Mouse (Mus musculus) layer of hippocampus, adult 9-11 months (tissue): ENCODE measurements around the gene Irf2.

ENCODE experiments used
- DNase-seq: peaks from one replicate; pipeline ENCODE4 v3.0.0; 2022

Gene Irf2

DNA sequence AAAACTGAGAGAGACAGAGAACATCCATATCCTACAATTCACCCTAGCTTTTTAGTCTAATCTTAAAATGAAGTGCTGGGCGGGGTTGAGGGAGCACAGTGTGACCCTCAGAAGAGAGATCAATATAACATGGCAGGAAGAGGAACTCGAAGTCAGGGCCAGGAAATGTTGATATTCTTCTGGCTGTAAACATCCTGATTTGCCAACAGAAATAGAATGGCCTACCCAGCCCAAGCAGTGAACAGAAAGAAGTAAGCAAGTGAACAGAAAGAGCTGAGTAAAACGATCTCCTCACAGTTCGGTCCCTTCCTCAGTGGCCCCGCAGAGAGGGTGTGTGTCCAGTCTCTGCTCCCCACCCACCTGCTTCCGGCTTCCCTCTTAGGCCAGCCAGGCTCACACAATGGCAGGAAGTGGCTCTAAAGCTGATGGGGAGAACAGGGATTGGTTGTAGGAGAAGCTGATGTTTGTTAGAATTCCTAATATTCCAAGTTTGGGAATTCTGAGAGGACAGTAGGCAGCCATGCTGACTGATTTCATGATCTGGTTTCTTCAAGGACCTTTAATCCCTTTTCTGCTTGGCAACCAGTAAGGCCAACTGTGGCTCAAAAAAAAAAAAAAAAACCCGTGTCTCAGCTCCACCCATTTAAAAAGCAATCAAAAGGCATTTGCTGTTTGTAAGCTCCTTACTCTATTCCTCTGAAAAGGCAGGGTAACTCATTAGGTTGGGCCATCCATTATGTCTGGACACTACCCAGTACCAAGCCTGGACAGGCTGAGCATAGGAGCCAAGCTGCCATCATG is 105.6 kb downstream of the Irf2 start:
- DNase-seq = peak; percentile 39

DNA sequence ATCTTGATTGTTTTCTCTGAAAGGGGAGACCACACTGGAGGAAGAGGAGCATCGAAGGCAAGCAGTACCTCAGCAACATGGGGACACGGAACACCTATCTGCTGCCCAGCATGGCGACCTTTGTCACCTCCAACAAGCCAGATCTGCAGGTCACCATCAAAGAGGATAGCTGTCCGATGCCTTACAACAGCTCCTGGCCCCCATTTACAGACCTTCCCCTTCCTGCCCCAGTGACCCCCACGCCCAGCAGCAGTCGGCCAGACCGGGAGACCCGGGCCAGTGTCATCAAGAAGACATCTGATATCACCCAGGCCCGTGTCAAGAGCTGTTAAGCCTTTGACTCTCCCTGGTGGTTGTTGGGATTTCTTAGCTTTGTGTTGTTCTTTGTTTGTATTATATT is 106.4 kb downstream of the Irf2 start:
- no peak for DNase-seq

DNA sequence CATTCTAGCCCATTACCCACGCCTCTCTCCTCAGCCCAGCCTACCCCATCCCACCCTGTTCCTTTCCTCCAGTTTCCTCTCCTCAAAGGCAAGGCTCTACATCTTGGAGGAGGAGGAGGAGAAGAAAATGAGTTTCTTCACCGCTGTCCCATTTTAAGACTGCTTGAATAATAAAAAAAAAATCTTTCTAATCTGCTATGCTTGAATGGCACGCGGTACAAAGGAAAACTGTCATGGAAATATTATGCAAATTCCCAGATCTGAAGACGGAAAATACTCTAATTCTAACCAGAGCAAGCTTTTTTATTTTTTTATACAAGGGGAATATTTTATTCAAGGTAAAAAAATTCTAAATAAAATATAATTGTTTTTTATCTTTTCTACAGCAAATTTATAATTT is 107.4 kb downstream of the Irf2 start:
- no peak for DNase-seq

DNA sequence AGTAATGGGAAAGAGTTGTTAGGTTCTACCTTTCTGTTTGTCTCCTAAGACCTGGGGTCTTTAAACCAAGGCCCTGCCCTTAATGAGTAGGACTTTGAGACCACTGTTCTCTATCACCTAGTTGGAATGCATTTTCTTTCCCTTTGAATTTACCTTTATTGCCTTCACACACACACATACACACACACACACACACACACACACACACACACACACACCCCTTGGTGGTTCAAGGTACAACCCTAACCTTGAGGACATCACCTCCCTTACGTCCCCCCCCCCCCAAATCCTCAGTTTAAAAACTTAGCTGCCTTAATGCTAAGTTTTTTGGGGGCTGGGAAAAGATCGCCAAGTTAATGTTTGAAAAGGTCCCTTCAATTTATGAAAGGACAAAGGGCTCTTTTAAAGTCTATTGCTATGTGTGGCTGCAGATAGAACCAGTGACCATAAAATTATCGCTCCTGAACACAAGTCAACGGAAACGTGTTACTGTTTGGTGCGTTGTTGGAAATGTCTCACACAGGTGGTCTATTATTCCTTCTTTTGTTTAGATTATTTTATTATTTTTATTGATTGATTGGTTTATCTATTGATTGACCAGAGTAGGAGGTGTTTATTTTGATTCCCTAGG is 108.6 kb downstream of the Irf2 start:
- no peak for DNase-seq

DNA sequence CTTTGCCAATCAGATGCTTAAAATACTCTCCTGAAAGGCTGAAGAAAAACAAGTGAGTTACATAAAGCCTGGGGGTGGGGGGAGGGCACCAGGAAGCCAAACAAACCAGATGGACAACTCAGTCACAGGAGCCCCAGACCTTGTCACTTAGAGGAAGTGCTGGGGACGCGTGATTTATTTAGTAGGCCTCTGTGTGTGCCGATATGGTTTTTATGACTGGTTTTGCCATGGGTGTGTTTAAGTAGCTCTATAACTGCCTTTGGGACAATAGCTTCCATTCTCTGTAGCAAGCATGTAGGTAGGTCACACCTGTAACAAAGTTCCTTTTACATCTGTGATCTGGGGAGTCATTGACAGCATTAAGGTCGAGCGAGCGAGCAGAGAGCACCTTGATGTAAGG is 109.4 kb downstream of the Irf2 start:
- no peak for DNase-seq

DNA sequence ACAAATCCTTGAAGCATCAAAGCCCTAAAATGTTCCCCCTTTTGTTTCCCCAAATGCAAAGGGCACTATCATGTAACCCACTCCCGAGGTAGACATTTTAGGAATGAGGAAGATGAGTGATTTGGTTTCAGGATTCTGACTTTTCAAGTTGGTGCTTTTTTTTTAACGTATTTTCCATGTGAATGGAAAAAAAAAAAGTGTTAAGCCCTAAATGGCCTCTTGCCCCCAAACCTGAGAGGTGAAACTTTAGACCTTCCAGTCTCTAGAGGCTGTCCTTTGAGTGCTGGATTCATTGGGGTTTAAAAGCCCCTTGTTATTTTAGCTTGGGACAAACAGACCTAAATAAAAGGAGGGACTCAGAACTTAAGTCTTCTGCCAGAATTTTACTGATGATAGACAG is 109.9 kb downstream of the Irf2 start:
- DNase-seq = no peak

DNA sequence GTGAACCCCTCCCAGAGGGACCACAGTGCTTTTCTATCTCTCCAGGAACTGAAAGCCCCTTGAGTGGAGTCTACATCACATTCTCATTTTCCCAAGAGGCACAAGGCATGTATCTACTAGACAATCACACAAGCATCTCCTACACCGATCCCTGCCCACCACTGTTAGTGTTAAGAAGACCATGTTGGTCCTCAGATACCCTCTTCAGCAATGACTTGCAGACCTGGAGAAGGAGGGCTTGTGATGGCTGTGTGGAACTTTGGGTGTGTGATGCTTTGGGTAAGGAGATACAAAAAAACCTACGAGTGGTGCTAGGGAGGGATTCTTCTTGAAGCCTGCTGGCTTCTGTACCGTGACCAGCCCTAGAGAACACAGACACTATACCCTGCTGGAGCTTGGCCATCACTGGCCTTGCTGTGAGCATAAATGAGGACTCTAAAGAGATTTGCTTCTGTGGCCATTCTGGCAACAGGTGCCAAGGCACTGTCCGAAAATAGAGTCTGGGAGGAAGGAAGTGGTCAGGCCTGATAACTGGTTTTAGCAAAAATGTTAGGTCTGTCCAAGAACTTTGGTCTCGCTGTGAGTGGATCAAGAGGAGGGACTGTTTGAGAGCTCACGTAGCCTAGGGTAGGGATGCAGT is 110.8 kb downstream of the Irf2 start:
- DNase-seq = peak; percentile 67

DNA sequence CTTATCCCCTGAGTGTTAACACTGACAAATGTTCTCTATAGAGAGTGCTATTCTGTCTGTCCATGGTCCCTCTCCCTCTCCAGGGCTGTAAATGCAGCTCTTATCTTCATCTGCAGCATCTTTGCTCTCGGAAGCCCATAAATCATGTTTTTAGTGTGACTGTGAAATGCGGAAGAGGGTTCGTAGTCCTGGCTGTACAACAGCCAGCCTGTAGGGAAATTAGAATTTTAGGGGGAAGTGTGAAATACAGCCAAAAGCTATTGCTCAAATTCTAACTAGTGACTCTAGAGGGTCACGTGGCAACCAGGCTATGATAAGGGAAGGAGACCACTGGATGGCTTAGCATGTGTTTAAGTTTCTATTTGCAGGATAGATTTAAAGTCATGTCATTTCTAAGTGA is 112.0 kb downstream of the Irf2 start:
- peak; percentile 55 for DNase-seq

DNA sequence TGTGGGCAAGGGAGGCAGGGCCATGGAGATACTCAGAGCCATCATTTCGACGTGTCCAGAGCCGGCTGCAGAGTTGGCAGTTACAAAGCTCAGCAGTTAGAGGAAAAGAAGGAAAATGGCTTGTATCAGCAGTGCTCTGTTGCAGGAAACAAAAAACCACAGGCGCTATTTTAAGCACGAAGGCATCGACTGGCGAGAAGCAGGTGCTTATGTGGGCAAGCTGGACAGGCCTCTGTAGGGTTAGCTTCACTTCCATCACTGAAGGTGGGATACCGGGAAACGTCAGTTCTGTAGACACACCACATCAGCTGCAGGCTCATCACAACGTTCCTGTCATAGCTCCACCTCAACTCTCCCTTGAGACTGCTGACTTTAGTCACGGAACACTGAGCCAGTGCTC is 112.8 kb downstream of the Irf2 start:
- DNase-seq = peak; percentile 77

DNA sequence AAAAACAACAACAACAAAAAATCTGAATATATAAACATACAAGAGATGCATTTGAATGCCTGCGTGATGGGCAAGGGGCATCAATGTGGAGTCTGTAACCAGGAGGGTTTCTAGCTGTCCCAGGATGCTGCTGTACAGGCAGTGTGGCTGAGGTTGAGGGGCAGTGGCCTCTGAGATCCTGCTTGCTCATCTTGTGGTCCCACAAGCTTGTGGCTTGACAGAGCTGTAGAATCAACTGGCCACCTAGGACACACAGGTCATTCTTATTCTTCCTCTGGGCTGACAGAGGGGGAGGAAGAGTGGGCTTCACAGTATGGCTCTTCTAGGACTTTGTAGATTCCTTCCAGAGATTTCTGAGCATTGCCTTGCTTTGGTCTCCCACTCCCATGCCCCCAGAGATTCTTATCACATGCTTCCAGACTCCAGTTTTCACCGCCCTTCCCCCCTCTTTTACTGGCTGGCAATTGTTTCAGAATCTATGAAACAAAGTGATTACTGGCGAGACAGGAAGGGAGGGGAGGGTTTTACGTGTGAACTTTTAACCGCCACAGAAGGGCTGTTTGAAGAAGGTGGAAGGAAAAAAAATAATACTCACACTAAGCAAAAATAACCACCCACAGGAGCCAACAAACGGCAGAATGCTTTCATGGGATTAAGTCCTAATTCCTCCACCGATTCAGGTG is 119.8 kb downstream of the Irf2 start:
- no peak for DNase-seq

DNA sequence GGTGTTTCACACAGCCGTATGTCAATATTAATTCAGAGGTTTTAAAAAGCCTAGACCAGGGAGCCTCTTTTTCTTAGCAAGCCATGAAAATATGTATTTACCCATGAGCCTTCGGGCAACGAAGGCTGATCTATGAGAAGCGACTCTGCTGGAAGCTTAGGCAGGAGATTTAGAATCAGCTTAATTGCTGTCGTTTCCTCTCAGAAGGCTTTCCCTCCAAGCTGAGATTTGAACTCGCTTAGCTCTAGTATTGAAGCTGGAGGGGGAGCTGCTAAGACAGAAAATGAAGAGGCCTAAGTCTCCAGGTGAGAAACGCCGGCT is 120.3 kb downstream of the Irf2 start:
- no peak for DNase-seq

DNA sequence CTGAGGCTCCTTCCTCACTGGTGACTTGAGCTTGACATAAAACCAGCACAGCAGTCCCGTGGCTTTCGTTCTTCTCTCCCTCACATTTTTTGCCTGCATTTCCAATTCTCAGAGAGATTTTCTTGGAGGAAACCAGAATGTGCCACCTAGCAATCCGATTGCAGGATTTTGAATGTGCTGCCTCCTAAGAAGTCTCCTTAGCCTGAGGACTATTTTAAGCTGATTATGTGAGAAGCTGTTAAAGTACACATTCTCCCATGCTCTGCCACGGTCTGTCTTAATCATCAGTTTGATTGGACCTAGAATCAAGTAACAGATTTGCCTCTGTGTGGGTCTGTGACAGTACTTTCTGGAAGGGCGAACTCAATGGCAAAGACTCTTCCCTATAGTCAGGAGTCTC is 123.0 kb downstream of the Irf2 start:
- DNase-seq = no peak

DNA sequence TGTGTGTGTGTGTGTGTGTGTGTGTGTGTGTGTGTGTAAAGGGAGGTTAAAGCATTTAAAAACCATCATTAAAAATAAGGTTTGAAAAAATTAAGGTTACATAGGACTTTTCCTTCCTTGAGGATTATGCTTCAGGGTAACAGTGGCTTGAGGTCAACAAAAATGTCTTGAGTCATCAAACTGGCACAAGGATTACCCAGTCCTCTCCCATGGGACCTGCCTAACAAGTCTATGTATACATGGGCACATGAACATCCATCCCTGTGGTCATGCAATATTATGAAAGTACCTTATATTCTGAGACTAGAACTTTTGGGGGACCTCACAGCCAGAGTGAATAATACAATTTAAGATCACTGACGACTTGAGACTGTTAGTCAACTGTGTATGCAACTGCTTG is 125.9 kb downstream of the Irf2 start:
- no peak for DNase-seq

DNA sequence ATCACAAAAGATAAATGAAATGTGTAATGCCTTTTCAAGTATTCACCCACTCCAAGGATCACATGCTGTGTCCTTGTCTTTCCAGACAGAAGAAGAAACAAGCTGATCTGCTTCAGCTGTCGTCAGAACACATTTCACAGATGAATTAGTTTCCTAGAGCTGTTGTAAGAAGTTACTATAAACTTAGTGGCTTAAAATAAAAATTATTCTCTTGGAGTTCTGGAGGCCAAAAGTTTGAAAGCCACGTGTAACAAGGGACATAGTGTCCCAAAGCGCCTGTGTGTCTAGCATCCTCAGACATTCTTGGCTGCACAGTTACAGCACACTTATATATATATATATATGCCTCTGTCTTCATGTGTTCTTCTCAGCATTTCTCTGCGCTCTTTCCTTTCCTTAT is 127.9 kb downstream of the Irf2 start:
- DNase-seq = no peak

DNA sequence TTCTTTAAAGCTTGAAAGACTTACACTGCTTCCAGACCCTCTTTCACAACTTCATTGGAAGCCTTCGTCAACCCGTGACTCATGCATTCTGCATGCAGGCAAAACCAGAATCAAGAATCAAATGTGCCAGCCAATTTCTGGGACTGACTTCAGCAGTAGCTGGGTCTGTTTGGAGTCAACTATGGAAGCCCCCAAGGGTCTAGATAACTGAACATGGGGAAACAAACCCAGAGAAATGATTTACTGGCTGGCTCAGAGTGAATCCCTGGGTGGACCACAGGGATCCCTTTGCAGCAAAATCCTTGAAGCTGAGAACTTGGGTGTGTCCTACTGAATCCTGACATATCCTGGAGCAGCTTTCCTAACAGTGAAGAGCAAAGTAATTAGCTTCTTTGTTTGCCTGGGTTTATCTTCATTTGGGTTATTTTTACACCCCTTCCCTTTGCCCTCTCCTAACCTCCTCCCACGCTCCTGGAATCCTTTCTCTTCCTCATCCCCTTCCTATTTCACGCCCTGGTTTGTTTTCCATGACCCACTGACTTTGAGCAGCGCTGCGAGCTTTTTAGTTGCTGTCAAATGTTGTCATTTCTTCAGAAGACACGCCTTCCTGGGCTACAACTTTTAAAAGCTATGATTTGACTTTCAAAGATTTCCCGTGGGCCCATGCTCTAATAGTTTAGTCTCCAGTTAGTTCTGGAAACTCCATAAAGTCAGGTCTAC is 129.0 kb downstream of the Irf2 start:
- DNase-seq = peak; percentile 40

DNA sequence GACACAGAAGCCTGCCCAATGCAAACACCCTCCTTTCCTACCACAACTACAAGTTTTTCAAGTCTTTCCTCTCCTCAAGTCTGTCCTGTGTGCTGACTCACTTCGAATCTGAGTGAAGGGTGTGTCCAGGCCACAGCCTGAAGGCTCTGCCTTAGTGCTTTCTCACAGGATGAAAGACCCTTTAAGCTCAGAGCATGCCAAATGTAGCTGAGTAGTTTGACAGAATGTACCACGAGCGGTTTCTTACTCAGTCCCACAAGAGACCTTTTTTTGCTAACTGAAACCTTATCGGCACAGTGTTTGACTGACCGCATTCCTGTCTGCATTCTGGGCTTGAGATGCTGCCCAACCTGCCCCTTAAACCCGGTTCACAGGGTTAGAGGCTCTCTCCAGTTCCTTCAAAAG is 130.0 kb downstream of the Irf2 start:
- DNase-seq = no peak

DNA sequence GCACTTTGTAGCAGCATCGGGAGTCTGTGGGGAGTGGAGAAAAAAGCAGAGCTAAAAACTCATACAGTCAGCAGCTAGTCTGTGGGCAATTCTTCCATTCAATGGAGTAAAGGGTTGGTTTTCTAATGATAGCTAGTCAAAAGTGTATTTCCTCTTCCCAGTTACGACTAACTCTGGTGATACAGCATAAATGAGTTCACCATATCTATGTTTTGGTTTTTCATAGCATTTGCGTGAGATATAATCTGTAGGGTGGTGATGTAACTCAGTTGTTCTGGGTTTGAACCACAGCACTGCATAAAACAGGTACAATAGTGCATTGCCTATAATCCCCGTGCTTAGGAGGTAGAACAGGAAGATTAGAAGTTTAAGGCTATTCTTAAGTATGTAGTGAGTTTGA is 131.6 kb downstream of the Irf2 start:
- DNase-seq = no peak

DNA sequence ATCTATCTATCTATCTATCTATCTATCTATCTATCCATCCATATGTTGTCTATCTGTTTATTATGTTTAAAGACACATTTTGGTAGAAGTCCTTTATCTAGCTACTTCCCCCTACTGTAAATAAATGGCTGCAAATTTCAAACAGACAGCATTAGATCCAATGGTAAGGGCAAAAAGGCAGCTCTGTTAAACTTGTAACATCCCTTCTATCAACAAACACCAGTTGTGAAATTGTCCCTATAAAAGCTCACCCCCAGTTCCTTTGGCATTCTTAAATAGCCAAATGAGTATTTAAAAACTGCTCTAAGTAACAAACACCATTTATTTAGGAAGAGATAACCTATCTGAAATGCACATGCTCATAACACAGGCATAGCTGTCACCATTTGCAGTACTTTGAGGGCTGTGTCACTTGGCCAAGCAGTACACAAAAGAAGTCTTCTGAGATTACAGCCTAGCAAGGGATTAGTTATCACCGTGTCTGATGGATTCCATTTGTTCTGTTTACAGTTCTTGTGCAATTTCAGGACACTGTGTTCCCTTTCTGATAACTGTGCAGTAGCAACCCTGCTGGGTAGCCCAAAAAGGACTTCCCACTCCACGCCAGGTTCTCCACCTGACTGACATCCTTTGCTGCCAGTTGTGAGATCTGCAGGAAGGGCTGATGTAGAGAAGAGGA is 136.2 kb downstream of the Irf2 start:
- DNase-seq = no peak

DNA sequence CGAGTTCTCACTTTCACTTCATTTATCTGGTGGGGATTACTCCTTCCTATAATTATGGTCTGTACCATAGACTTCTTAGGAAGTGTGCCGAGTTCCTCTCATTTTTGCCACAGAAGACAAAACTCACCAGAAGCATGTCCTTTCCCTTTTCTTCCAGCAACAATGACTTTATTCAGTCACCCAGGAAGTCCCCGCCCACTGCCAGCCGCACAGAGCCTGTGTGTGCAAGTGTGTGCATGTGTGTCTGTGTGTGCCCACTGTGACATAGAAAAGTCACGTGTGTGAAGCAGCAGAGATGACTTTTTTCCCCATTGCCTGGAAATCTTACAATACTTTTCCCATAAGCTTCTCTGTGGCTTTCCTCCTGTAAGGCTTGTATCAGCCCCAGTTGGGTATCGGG is 141.8 kb downstream of the Irf2 start:
- DNase-seq = no peak

DNA sequence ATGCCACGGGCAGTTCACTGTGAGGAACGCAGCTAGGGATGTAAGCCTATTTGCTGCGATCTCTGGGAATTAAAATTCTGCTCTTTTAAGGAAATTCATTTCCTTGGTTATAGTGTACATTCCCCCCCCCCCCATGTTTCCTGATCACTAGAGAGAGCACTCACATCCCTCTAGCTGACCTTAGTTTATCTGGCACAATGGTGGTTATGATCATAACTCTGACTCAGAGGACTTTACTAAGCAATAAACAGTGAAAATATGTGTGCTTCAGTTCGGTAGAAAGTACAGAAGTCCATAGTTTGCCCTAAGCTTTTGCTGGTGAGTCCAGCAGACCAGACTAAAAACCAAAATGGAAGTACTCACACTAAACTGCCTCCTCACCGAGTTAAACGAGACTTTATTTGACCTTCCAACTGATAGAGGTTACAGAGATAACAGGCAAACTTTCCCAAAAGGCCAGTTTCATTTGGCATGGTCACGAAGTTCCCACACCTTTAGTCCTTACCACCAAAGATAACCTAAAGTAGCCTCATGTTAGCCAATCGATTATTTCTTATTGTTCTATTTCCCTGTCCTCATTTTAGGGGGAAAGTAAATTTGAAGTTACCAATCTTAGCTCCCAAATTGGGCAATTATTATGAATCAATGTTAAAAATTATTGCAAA is 142.4 kb downstream of the Irf2 start:
- no peak for DNase-seq

DNA sequence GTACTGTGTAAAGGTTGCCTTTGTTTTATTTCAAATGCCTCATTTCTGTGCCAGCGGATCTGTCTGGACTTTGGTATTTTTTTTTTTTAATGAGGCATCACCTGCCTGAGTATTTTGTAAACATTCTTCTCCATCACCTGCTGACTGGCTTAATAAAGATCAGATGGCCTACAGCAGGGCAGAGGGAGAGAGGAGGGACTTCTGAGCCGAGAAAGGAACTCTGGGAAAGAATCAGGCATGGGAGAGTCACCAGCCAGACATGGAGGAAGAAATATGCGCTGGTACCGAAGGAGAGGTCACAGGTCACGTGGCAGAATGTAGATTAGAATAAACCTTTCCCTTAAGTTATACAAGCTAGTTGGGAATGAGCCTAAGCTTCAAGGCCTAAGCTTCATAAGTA is 143.2 kb downstream of the Irf2 start:
- DNase-seq = no peak
